Mouse (Mus musculus) urinary bladder, postnatal 25 days (tissue): Measurements from ENCODE around the gene Olfr220.
A peak's percentile ranks its signal among the peaks of the same experiment; 100 is the strongest.

ENCODE experiments used
- DNase-seq: peaks from one replicate; pipeline ENCODE4 v3.0.0; 2022; ENCODE audit warnings: low spot score

Gene Olfr220

DNA sequence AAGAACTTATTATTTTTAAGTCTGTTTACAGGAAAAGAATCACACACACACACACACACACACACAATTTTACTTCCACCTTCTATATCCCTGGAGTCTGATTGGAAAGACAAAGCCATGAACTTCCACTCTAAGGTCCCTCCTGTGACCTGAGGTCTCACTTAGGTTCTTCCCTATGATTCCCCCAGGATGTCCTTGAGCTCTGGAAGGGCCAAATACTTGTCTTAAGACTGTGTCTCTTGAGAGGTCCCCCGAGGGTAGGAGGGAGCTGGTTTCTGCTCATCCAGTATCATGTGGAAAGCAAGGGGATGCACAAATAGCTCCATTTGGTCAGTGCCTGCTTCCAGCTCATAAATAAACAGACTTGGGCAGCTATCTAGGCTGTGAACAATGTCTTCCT is at the start of gene Olfr220:
TSS of gene Olfr220 (plus strand) at position 301 of the 400 bp plus-strand sequence.
- no peak for DNase-seq

DNA sequence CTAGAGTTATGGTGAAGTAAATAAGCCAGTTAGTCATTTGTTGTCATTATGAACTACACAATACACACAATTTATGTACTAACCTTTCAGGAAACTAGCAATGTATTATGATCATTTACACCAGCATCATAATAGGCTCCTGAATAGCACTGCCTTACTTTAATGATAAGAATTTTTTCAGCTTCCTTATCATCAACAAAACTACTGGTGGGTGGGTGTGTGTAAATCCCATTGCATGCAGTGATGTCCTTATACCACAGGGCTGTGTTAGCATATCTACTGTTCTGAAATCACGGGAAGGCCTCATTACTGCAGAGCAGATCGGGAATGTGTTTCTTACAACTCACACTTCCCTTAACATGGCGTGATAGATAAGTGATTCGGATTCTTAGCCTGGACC is 18.9 kb upstream of the Olfr220 start:
- no peak for DNase-seq

DNA sequence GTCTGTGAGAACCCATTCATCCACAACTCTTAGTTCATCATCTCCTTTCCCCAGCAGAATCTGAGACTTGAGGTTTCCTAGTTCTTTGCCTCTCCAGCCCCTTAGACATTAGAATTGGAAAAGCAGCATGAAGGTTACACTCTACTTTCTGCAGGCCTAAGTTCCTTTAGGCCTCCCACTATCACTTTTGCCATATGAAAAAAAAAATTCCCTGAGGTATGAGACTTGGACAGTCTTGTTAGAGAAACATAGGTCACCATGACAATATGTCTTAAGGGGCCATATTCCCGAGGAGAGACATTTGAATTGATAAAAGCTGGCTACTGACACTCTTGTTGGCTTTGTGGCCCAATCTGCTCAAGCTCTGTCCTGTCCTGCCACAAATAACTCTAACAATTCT is 18.1 kb upstream of the Olfr220 start, which contains the start of gene Olfr414:
TSS of gene Olfr414 (plus strand) at position 301 of the 400 bp plus-strand sequence.
- DNase-seq = no peak

DNA sequence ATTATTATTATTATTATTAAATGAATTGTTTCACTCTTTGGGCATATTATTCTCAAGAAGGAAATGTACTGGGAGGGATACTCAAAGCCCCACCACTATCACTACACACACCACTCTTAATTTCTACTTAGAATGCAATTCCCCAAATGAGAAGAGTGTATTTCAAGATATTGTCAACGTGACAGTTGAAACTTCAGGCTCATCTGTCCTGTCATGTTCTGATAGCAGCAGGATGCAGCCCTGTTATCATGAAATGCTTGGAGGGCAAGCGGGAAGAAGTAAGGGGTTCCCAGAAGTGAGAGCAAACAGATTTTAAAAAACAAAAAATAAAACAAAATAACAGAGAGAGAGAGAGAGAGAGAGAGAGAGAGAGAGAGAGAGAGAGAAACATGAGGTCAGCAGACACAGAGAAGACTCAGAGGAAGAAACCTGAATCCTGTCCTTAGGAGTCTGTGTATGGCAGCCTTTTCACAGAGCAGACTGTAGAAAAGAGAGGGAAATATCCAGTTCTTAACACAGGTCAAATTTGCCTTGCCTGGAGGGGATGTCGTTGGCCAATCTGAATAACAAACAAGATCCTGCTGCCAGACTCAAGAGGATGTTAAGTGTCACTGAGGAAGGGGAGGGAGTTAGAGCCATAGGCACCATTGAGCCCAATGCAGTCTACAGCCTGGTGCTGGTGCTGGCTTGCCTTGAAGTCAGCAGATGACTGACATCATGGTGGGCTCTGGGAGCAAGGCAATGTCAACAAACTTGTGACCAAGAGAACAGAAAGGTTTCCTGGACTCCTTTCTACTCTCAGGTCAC is 15.5 kb upstream of the Olfr220 start:
- DNase-seq = no peak

DNA sequence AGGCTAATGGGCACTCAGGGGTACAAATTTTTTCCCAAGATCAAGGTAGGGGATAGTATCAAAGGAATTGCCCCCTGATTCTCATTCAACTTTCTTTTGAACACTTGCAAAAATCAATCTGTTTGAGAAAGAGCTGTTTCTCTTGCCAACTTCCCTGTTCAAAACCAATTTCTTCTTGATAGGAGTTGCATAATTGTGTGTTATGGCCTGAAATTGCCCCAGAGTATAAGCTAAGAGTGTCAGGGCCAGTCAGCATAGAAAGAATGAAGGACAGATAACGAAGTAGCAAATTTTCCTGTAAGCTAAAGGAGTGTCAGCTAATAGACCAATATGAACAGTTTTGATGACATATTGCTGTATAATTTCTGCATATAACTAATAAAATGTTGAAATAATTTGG is 14.5 kb upstream of the Olfr220 start:
- DNase-seq = no peak

DNA sequence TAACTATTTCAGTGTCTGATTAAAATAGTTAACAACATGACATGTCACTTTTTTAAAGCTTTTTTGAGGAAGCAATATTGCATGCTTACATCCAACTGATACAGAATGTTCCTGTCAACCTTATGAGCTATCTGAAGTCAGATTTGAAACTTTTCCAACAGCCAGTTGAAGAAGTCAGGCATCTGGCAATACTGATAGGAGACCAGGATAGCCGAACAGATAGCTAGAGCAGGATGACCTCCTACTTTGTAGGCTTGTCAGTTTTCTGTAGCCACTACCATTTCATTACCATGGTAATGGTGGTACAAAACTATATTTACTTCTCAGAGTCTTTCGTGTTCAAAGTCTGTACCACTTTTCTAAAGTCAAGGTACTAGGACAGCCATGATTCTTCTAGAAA is 13.5 kb upstream of the Olfr220 start:
- DNase-seq = no peak

DNA sequence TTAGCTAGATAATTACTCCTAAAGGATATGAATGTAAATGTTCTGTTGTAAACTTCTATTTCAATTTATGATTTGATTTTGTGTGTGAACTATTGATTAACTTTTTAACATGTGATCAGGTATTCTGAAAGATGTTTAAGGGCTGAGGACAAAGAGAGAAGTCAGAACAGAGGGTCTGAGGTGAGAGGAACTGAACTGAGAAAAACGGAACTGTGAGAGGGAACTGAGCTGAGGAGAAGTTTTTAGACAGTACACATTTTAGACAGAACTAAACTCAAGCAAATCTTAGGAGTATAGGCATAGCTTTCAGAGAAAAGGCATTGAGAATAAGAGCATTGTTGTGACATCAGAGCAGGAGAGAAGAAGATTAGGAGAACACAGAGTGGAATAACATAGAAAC is 7.8 kb upstream of the Olfr220 start:
- no peak for DNase-seq

DNA sequence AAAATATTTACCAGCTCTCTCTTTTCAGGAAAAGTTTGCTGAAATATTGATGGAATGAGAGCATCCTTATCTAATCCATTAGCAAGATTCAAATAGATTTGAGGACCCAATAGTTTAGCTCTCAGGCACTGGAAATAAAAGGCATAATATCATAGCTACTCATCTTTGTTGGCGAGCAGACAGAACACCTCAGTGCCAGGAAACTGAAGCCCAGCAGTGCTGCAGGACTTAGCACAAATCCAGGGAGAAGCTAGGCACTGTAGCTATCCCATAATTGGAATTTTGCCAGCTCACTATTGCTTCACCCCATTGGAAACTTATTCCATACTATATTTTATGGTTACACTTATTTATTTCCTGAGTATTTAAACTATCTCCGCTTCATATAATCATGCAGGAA is 13.2 kb downstream of the Olfr220 start:
- DNase-seq = no peak

DNA sequence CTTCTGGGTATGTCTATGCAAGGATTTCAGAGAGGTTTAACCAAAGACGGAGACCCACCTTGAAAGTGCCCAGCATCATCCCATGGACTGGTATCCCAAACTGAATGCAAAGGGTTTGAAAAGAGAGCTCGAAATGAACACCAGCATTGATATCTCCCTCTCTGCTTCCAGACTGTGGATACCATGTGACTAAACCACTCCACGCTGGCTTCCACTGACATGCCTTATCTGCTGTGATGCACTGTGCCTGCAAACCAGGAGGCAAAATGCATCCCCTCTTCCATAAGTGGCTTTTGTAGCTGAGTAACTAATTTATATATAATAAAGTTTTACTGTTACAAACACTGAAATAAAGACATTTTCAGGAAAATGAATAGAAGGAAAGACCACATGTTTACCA is 23.5 kb downstream of the Olfr220 start:
- DNase-seq = no peak

DNA sequence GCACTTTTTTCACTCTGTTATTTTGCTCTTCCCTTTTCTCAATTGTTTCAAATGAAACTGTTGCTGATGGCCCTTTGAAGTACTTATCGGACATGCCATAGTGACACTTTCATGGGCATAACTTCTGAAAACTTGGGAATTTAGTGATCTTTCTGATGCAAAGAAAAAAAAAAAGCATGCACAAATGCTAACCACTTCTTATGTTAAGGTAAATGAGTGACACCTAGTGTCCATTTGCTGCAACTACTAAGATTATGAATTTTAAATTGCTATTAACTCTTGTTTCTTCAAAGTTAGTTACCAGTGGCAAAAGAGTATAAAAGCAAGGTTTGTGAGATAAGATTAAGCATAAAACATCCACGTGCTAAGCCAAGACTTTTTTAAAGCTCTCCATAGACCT is 24.4 kb downstream of the Olfr220 start:
- DNase-seq = no peak

DNA sequence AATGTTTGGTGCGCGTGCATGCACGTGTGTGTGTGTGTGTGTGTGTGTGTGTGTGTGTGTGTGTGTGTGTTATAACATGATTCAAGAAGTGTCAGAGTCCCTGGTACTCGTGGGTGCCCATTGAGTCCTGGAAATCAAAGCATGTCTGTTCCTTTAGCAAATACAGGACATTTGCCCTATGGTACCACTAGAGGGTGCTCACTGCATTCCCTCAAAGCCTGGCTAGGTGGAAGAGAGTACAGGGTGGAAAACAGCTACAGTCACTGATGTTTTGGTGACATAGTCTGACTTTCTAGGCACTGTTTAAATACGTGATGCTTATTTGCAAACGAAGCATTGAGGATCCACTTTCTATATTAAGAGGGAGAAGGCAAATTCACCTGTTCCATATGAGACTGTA is 27.9 kb downstream of the Olfr220 start:
- peak; percentile 3 for DNase-seq

DNA sequence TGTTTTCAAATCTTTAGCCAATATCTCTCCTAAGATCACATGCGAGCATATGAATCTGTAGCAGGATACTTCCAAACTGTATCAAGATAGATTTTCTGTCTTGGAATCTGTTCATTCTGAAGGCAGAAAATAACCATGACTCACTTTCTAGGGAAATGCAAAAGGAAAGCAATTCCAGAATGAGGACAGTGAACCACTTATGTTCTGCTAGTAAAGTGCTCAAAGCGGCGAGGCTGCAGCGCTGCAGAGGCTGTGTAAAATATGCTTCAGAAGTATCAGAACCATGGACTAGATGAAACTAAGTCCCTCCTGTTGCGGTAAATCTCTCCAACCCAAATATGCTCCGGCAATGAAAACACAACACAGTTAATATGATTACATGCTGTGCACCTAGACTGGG is 40.7 kb downstream of the Olfr220 start:
- no peak for DNase-seq

DNA sequence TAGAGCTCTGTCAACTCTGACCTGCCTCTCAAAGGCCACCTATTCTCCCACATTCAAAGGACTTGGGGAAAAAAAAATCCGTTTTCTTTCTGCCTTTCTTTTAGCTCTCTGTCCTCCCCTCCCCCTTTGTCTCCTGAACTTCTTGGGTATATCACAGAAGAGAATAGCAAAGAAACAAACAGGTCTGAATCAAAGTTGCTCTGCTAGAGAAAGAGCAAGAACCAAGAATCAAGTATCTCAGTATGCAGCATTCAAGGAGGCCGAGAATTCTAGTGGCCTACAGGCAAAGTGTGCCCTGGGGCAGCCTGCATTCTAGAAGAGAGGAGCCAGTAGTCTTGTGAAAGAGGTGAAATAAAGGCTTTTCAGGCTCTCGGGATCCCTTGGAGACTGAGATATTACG is 58.2 kb downstream of the Olfr220 start:
- no peak for DNase-seq
